Mouse (Mus musculus) kidney, embryonic 16.5 days (tissue): ENCODE results near the gene Atp1a2. TPM values are rescaled to one million over a fixed set of nuclear protein-coding genes. Genes with fewer than 3 reads are reported as not detected.
"Not testable (repeated sequence)": the region's sequence is repeated elsewhere in the genome, so short reads cannot be mapped to it uniquely, and the experiment has no call there.

Experiments
- ATAC-seq: fragments of 200-750 bp; cut with Nextera tagmentation; 2 replicates; pipeline ENCODE4 v1.8.0; 2017; ENCODE audit warnings: moderate TSS enrichment; ENCODE audit not compliant: low FRiP score, low TSS enrichment
- H3K27ac ChIP-seq: fragments of 300-500 bp; sonication (generic); 2 replicates; pipeline ENCODE4 v1.5.1; 2014; ENCODE audit warnings: low read length
- H3K27me3 ChIP-seq: fragments of 300-500 bp; sonication (generic); 2 replicates; pipeline ENCODE4 v1.6.1; 2014; ENCODE audit warnings: low read length, control low read depth, mixed read lengths; ENCODE audit not compliant: insufficient read depth
- H3K36me3 ChIP-seq: fragments of 300-500 bp; sonication (generic); 2 replicates; pipeline ENCODE4 v1.6.1; 2014; ENCODE audit warnings: low read length, control low read depth, mixed read lengths; ENCODE audit not compliant: insufficient read depth
- H3K4me1 ChIP-seq: fragments of 300-500 bp; sonication (generic); 2 replicates; pipeline ENCODE4 v1.6.1; 2014; ENCODE audit warnings: low read length, control low read depth, mixed read lengths; ENCODE audit not compliant: insufficient read depth
- H3K4me2 ChIP-seq: fragments of 300-500 bp; sonication (generic); replicated peaks from 2 replicates; pipeline ENCODE4 v1.6.1; 2014; ENCODE audit warnings: low read depth, low read length
- H3K4me3 ChIP-seq: fragments of 300-500 bp; sonication (generic); 2 replicates; pipeline ENCODE4 v1.5.1; 2014; ENCODE audit warnings: mild to moderate bottlenecking, low read length
- H3K9ac ChIP-seq: fragments of 300-500 bp; sonication (generic); replicated peaks from 2 replicates; pipeline ENCODE4 v1.6.1; 2014; ENCODE audit warnings: low read length
- H3K9me3 ChIP-seq: fragments of 300-500 bp; sonication (generic); 2 replicates; pipeline ENCODE4 v1.6.1; 2016; ENCODE audit warnings: low read length, control low read depth
- WGBS: fragments of 180-500 bp; shearing (Covaris S2); extraction: QIAGEN DNeasy Blood & Tissue Kit; methylation state at CpG from one replicate; pipeline ENCODE4 v1.1.7; 2014; 5-methylcytosine and 5-hydroxymethylcytosine counted together
- polyA plus RNA-seq: library from polyadenylated mRNA; unstranded; fragments of >200 nt; fragmentation: Nextera tagmentation; extraction: Ambion mirVana; gene quantifications from 2 replicates; pipeline ENCODE4 v1.2.1, GENCODE M21; 2015

Gene Atp1a2
- polyA plus RNA-seq, 1 experiment from 2014 or later, result 2.4 TPM

DNA sequence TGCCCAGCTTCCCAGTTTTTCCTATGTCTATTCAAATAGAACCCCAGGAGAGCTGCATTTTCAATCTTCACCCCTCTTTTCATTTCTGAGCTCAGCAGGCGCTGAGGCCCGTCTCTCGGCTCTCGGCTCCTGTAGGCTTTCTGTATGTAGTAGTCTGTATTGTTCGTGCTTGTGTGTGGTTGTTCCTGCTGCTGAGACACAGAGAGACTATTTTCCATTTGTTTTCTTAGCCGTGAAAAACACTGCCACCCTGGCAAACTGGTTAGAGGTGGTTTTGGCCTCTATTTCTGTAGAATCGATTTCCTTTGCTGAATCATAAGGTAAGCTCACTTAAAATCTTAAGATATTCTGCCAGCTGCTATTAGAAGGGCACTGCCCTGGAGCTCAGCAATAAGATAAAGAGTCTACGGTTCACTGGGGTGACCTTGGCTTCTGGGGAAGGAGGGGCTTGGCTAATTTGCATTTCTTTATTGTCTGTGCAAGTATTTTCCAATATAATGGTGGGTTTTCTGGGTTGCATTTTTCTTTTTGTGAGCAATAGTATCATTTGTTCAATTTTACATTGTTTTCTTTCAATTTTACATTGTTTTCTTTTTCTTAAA lies 36.3 kb downstream of the Atp1a2 start, which contains the start of gene Igsf8:
Gene Igsf8, plus strand, starts transcription at position 165 of the 602 bp plus-strand sequence.
- peaks cover 5% of the 10 kb centered on the region for H3K9me3 ChIP-seq
- no peaks in the 10 kb centered on the region for H3K36me3 ChIP-seq
- WGBS, result 57% methylated on average over 8 of the region's 8 CpGs
- H3K4me1 ChIP-seq, result no peaks in the 10 kb centered on the region
- no peak within 1 kb of the TSS for H3K9ac ChIP-seq
- H3K27ac ChIP-seq, result no peak within 1 kb of the TSS
- ATAC-seq, result no peak
- H3K27me3 ChIP-seq, result no peaks in the 10 kb centered on the region
- no peak within 1 kb of the TSS for H3K4me2 ChIP-seq
- H3K4me3 ChIP-seq, result no peak within 1 kb of the TSS

- no peak for ATAC-seq
- H3K27ac ChIP-seq, result no peak within 1 kb of the TSS
- H3K4me1 ChIP-seq, result no peaks in the 10 kb centered on the region
- no peak within 1 kb of the TSS for H3K9ac ChIP-seq
- H3K4me3 ChIP-seq, result no peak within 1 kb of the TSS
- 86% methylated on average over 6 of the region's 6 CpGs for WGBS
- no peaks in the 10 kb centered on the region for H3K36me3 ChIP-seq
- H3K4me2 ChIP-seq, result no peak within 1 kb of the TSS
- H3K27me3 ChIP-seq, result no peaks in the 10 kb centered on the region
- H3K9me3 ChIP-seq, result no peaks in the 10 kb centered on the region
Measured at GRCm38 (mm10) chr1:172258314-172258713, 39.5 kb downstream of the Atp1a2 start, which contains the start of gene Atp1a4. Gene Atp1a4, minus strand, starts transcription at chr1:172258414.

GRCm38 (mm10) chr1:172247679-172248078 lies 50.2 kb downstream of the Atp1a2 start:
- Histone ChIP-seq H3K9me3 (no peaks in the 10 kb centered on the region), H3K9ac (no peak overlapping the region), H3K4me3 (no peak overlapping the region), H3K4me2 (no peak overlapping the region), H3K27ac (no peak overlapping the region), H3K27me3 (peaks cover 6% of the 10 kb centered on the region; the same call in 1 of the 2 replicates), H3K36me3 (no peaks in the 10 kb centered on the region), H3K4me1 (no peaks in the 10 kb centered on the region; the same call in 1 of the 2 replicates)
- 46% methylated on average over 2 of the region's 2 CpGs for WGBS
- peak; percentile 67 for ATAC-seq

DNA sequence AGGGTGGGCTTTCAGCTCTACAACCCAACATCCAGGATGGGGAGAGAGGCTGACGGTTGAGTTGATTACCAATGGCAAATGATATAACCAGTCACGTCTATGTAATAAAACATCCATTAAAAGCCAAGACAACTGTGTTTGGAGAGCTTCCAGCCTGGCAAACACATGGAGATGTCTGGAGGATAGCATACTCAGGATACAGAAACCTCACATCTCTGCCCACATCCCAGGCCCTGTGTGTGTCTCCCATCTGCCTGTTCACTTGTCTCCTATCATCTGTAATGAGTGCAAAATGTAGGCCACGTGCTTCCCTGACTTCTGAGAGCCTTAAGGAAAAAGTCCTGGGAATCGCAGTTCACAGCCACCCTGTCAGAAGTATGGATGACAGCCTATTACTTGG lies 50.6 kb downstream of the Atp1a2 start:
- H3K27ac ChIP-seq, result no peak overlapping the region
- no peak for ATAC-seq
- H3K9me3 ChIP-seq, result no peaks in the 10 kb centered on the region
- 72% methylated on average over 4 of the region's 4 CpGs for WGBS
- H3K9ac ChIP-seq, result no peak overlapping the region
- no peaks in the 10 kb centered on the region; the same call in 1 of the 2 replicates for H3K4me1 ChIP-seq
- peaks cover 6% of the 10 kb centered on the region; the same call in 1 of the 2 replicates for H3K27me3 ChIP-seq
- no peaks in the 10 kb centered on the region for H3K36me3 ChIP-seq
- no peak overlapping the region for H3K4me2 ChIP-seq
- H3K4me3 ChIP-seq, result no peak overlapping the region

DNA sequence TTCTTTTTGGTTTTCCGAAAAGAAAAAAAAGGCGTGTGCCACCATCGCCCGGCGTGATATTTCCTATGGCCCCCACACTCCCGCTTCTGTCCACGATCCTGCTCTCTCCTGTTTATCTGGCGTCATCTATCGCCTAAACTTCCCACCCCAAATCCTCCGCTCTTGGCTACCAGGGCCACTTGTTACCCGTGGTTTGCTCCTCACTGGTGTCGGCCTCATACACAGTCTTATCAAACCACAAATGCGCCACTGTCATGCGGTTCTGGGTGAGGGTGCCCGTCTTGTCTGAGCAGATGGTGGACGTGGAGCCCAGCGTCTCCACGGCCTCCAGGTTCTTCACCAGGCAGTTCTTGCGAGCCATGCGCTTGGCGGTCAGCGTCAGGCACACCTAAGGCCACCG lies 53.2 kb downstream of the Atp1a2 start:
- H3K36me3 ChIP-seq, H3K27ac ChIP-seq, H3K4me2 ChIP-seq, ATAC-seq, H3K9me3 ChIP-seq, H3K9ac ChIP-seq, H3K27me3 ChIP-seq: not testable (repeated sequence)
- Histone ChIP-seq H3K4me3 (peak overlapping the region; percentile 5; the same call in 1 of the 2 replicates), H3K4me1 (peaks cover 13% of the 10 kb centered on the region)
- WGBS, result 43% methylated on average over 23 of the region's 23 CpGs

DNA sequence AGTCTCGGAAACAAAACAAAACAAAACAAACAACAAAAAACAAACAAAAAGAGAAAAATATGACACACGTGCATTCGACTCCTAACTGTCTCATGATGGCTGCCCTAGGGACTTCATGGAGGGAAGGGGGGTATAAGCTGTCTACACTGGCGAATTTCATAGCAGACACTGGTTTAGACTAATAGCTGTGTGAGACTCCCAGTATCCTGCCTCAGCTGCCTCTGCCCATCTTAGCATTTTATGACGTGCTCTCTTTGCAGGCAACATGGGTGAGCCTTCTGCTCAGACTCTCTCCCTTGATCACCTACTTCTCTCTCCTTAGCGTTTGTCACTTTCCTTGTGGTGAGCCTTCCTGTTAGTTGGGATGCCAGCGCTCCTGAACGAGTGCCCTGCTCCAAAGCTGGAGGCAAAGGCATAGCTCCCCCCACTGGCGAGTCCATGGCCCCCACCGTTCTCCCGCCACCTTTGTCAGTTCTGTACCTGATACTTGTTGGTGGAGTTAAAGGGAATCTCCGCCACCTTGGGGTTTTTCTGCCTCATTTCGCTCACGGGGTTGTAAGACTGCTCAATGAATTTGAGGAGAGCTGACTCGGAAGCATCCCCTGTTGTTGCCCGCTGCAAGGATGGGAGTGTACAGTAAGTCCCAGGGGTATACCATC lies 54.2 kb downstream of the Atp1a2 start:
- 32% methylated on average over 16 of the region's 16 CpGs for WGBS
- H3K9me3 ChIP-seq, result no peaks in the 10 kb centered on the region
- H3K27me3 ChIP-seq, result peaks cover 6% of the 10 kb centered on the region; the same call in 1 of the 2 replicates
- ATAC-seq, result no peak
- H3K4me1 ChIP-seq, result peaks cover 13% of the 10 kb centered on the region
- H3K4me2 ChIP-seq, result no peak overlapping the region; the same call in 1 of the 2 replicates
- H3K36me3 ChIP-seq, result no peaks in the 10 kb centered on the region
- no peak overlapping the region for H3K9ac ChIP-seq
- no peak overlapping the region for H3K27ac ChIP-seq
- H3K4me3 ChIP-seq, result no peak overlapping the region

DNA sequence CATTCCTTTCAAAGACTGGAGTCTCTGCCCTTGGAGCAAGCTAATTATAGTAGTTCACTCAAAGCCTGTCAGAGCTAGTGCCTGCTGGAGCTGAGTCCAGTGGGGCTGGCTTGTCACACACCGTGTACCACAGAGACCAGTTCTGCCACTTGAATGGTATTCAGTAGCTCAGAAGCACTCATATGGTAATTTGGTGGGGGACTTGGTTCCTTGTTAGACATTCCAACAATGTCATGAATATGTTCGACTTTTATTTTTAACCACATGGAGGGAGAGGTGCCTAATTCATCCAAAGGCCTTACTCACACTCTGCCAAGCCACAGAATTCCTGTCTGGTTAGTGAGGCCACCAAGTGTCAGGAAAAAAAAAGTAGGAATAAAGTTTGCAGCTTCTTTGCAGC lies 55.5 kb downstream of the Atp1a2 start:
- peaks cover 13% of the 10 kb centered on the region for H3K4me1 ChIP-seq
- peaks cover 6% of the 10 kb centered on the region; the same call in 1 of the 2 replicates for H3K27me3 ChIP-seq
- peak; percentile 87 for ATAC-seq
- H3K9me3 ChIP-seq, result no peaks in the 10 kb centered on the region
- H3K4me2 ChIP-seq, result no peak overlapping the region
- WGBS, result 48% methylated on average over 2 of the region's 2 CpGs
- H3K27ac ChIP-seq, result peak overlapping the region; percentile 69; the same call in 1 of the 2 replicates
- H3K9ac ChIP-seq, result no peak overlapping the region
- no peaks in the 10 kb centered on the region for H3K36me3 ChIP-seq
- no peak overlapping the region for H3K4me3 ChIP-seq

GRCm38 (mm10) chr1:172240945-172241708 lies 56.7 kb downstream of the Atp1a2 start:
- no peak overlapping the region for H3K9ac ChIP-seq
- H3K27ac ChIP-seq, result peak overlapping the region; percentile 72
- peaks cover 13% of the 10 kb centered on the region for H3K4me1 ChIP-seq
- ATAC-seq, result peak; percentile 32; the same call in 1 of the 2 replicates
- no peaks in the 10 kb centered on the region for H3K9me3 ChIP-seq
- WGBS, result 37% methylated on average over 6 of the region's 6 CpGs
- no peak overlapping the region for H3K4me3 ChIP-seq
- peaks cover 6% of the 10 kb centered on the region; the same call in 1 of the 2 replicates for H3K27me3 ChIP-seq
- no peaks in the 10 kb centered on the region for H3K36me3 ChIP-seq
- no peak overlapping the region for H3K4me2 ChIP-seq

DNA sequence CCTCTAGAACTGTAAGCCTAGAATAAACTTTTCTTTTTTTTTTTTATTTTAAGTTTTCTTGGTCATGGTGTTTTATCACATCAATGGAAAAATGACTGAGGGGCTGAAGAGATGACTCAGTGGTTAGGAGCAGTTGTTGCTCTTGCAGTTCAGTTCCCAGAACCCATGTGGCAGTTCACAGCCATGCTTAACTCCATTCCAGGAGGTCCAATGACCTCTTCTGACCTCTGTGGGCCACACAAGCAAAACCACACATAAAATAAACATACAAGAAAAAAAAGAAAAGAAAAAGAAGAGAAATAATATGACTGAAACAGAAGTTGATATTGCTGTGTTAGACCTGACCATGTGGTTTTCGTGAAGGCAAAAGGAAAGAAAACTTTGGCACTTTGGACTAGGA lies 68.6 kb downstream of the Atp1a2 start:
- H3K27me3 ChIP-seq, result no peaks in the 10 kb centered on the region
- H3K27ac ChIP-seq, result no peak overlapping the region
- H3K4me2 ChIP-seq, result no peak overlapping the region
- 89% methylated on average over 1 of the region's 1 CpGs for WGBS
- no peak for ATAC-seq
- H3K4me3 ChIP-seq, result no peak overlapping the region
- H3K9ac ChIP-seq, result no peak overlapping the region
- H3K9me3 ChIP-seq, result no peaks in the 10 kb centered on the region
- H3K36me3 ChIP-seq, result no peaks in the 10 kb centered on the region
- H3K4me1 ChIP-seq, result no peaks in the 10 kb centered on the region
